Comparison of ENCODE assay signal across 17 mouse cellular contexts in the genomic region with DNA sequence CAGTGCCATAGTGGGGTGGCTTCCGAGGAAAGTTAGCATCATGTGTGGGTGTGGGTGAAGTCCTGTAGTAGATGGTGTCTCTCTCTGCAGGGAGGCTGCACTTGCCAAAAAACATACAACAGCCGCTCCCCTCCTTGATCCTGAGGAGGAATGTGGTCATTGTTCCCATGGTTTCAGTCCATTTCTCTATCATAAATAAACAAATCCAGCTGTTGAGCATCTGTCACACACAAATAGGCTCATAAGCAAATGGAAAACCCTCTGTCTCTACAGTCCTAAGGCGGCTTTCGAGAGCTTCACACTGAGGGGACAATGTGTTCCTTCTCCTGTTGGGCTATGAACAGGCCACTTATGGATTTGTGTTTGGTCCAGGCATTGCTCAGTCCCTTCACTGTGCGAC. TPM values are rescaled to one million over a fixed set of nuclear protein-coding genes. Genes with fewer than 3 reads are reported as not detected.
DNase-seq lines count a peak whose midpoint lies in the region; ATAC-seq and TF ChIP-seq lines count a peak whose summit lies in the region.
"Had no signal": no experiment of that assay in that cellular context is flagged by ENCODE, and none has a peak within 500 bp of the region (broad histone marks: within the 10 kb centered on the region; RNA-seq: fewer than 3 reads in every experiment).

No protein-coding gene starts in this region.

- no peak for TF ChIP-seq POLR2A in lung, adult 2 months (IDR thresholded peaks at IDR 0.05; ENCODE audit: borderline replicate concordance, extremely low read depth, low read depth, low read length)

- 0 out of 2 replicates have a peak overlapping the region, but pooled peaks have one; percentile 5 for H3K27ac ChIP-seq in gastrocnemius, adult 2 months
- H3K27ac ChIP-seq in lung, embryonic 14.5 days (ENCODE audit: low read depth) = peak overlapping the region; percentile 71; the same call in 1 of the 2 replicates
- H3K27ac ChIP-seq: hindbrain, embryonic 12.5 days; liver, embryonic 14.5 days had no signal

- H3K4me3 ChIP-seq in gastrocnemius, adult 2 months = no peak overlapping the region
- no peak overlapping the region for H3K4me3 ChIP-seq in lung, embryonic 14.5 days (ENCODE audit: low read depth, low read length)
- H3K4me3 ChIP-seq in lung, adult 2 months (replicated peaks; ENCODE audit: extremely low read depth, low read depth, low read length) = no peak overlapping the region
- H3K4me3 ChIP-seq: hindbrain, embryonic 12.5 days had no signal

- no peaks in the 10 kb centered on the region for H3K9me3 ChIP-seq in lung, embryonic 14.5 days (ENCODE audit: low read depth, low read length)
- H3K9me3 ChIP-seq: hindbrain, embryonic 12.5 days had no signal

- 27% methylated on average over 5 of the region's 5 CpGs for WGBS in lung, embryonic 14.5 days
- 49% methylated on average over 5 of the region's 5 CpGs for WGBS in lung, adult 2 months

- H3K36me3 ChIP-seq in lung, embryonic 14.5 days (ENCODE audit: insufficient read depth) = no peaks in the 10 kb centered on the region
- H3K36me3 ChIP-seq: hindbrain, embryonic 12.5 days had no signal

- H3K4me1 ChIP-seq in lung, embryonic 14.5 days (ENCODE audit: insufficient read depth) = peaks cover 26% of the 10 kb centered on the region
- H3K4me1 ChIP-seq in lung, adult 2 months (ENCODE audit: control insufficient read depth, insufficient read depth, low read length) = peaks cover 7% of the 10 kb centered on the region

- no peak overlapping the region for H3K9ac ChIP-seq in lung, embryonic 14.5 days
- H3K9ac ChIP-seq: forebrain, postnatal 0 days; hindbrain, embryonic 12.5 days; liver, embryonic 14.5 days had no signal

- H3K27me3 ChIP-seq in lung, embryonic 14.5 days (ENCODE audit: insufficient read depth, low read length) = no peaks in the 10 kb centered on the region
- H3K27me3 ChIP-seq: hindbrain, embryonic 12.5 days had no signal

- DNase-seq in gastrocnemius, adult 2 months = no peak
- no peak for DNase-seq in gastrocnemius, adult 18-20 months (ENCODE audit: low spot score)
- peak; percentile 89 for DNase-seq in lung, embryonic 14.5 days
- no peak for DNase-seq in lung, adult 2 months
- peak; percentile 41 for DNase-seq in lung, postnatal 14 days
- no peak for DNase-seq in right cerebral cortex, postnatal 10 days (ENCODE audit: low spot score in 2 of 2)
- no peak for DNase-seq in gastrocnemius, postnatal 10 days
- DNase-seq: cerebellum, adult 2 months; forebrain, postnatal 0 days; kidney, adult 8-10 months; left cerebral cortex, postnatal 4 days; right cerebral cortex, adult 18-20 months had no signal

- TF ChIP-seq CTCF in gastrocnemius, adult 2 months (IDR thresholded peaks at IDR 0.05) = no peak
- no peak for TF ChIP-seq CTCF in lung, embryonic 14.5 days (IDR thresholded peaks at IDR 0.05; ENCODE audit: low read depth)
- no peak for TF ChIP-seq CTCF in lung, adult 2 months (IDR thresholded peaks at IDR 0.05; ENCODE audit: insufficient read depth, low read length)

- intact Hi-C loops in gastrocnemius, adult 2 months (cut with DNase I) = no loop called here

- ATAC-seq in lung, embryonic 14.5 days (ENCODE audit: insufficient read depth) = peak; percentile 88
- no peak for ATAC-seq in megakaryocyte-erythroid progenitor cell, adult 5-6 weeks (replicated peaks; ENCODE audit: low FRiP score, low TSS enrichment, poor library complexity, severe bottlenecking)
- ATAC-seq: forebrain, postnatal 0 days had no signal

- H3K4me2 ChIP-seq in lung, embryonic 14.5 days = no peak overlapping the region
- H3K4me2 ChIP-seq: hindbrain, embryonic 12.5 days had no signal

RNA-seq across cellular contexts. Expression of a gene that starts 56.9 kb away (rescaled TPM):
- 10 to 100 TPM; 21.0 to 25.9 TPM for total RNA-seq in gastrocnemius, adult 2 months (2021)
- 10 to 100 TPM; 22.6 to 25.3 TPM for total RNA-seq in gastrocnemius, adult 18-20 months (2021)
- 48.6 and 52.0 TPM in 2 replicates for polyA plus RNA-seq in lung, embryonic 14.5 days (2014; fragmentation: Nextera tagmentation; extraction: Ambion mirVana)
- 3.9 and 8.7 TPM in 2 replicates for polyA plus RNA-seq in lung, adult 2 months (2012; rRNA removed)
- 7.6 and 22.8 TPM in 2 replicates for total RNA-seq in megakaryocyte-erythroid progenitor cell, adult 5-6 weeks (2014; fragmentation: Nextera tagmentation)
- 29.6 and 34.6 TPM in 2 replicates for total RNA-seq in megakaryocyte-erythroid progenitor cell, adult 5-6 weeks (2017)
- 10 to 100 TPM; 24.6 to 27.5 TPM for total RNA-seq in gastrocnemius, postnatal 10 days (2021)

RNA-seq across cellular contexts. Expression of a gene that starts 57.4 kb away (rescaled TPM):
- 1 to 10 TPM; 4.3 to 4.9 TPM for total RNA-seq in gastrocnemius, adult 2 months (2021)
- 1 to 10 TPM; 1.7 to 6.1 TPM for total RNA-seq in gastrocnemius, adult 18-20 months (2021)
- 0.97 and 1.2 TPM in 2 replicates for polyA plus RNA-seq in lung, embryonic 14.5 days (2014; fragmentation: Nextera tagmentation; extraction: Ambion mirVana)
- polyA plus RNA-seq in lung, adult 2 months (2012; rRNA removed) = 4.7 and 9.4 TPM in 2 replicates
- total RNA-seq in megakaryocyte-erythroid progenitor cell, adult 5-6 weeks (2014; fragmentation: Nextera tagmentation) = not detected in 2 replicates
- total RNA-seq in megakaryocyte-erythroid progenitor cell, adult 5-6 weeks (2017) = not detected in 2 replicates
- total RNA-seq in gastrocnemius, postnatal 10 days (2021) = 1 to 10 TPM; 6.6 to 7.0 TPM
- total RNA-seq: adrenal gland, adult 18-20 months; neutrophil, adult 5-6 weeks had no signal

Comparison
In these comparisons a context has a peak if more than half of its experiments do, and no peak if none do; other contexts are left out.
1. DNase-seq: peak in lung, embryonic 14.5 days (single experiment) and lung, postnatal 14 days (single experiment); none in gastrocnemius, adult 2 months (single experiment), gastrocnemius, adult 18-20 months (single experiment), lung, adult 2 months (single experiment), right cerebral cortex, postnatal 10 days (0 of 2) and gastrocnemius, postnatal 10 days (single experiment).